Mouse (Mus musculus) retina, postnatal 1 day (tissue): Measurements from ENCODE around the gene Mrps18a.

Experiments
- DNase-seq: peaks from one replicate; pipeline ENCODE4 v3.0.0-alpha.2; 2012

Mrps18a gene

GRCm38 (mm10) chr17:46110402-46111289 lies at the start of gene Mrps18a:
Gene Mrps18a (plus strand): TSS chr17:46110986.
- DNase-seq = peak; percentile 93

- peak; percentile 86 for DNase-seq
Measured at GRCm38 (mm10) chr17:46063283-46063973, 47.4 kb upstream of the Mrps18a start.

GRCm38 (mm10) chr17:46063974-46064312 lies 46.8 kb upstream of the Mrps18a start:
- no peak for DNase-seq

- DNase-seq = no peak
Measured at GRCm38 (mm10) chr17:46070046-46070445, 40.7 kb upstream of the Mrps18a start.

- DNase-seq = no peak
Measured at GRCm38 (mm10) chr17:46071531-46071930, 39.3 kb upstream of the Mrps18a start.

GRCm38 (mm10) chr17:46073730-46074301 lies 37.0 kb upstream of the Mrps18a start:
- DNase-seq = peak; percentile 14

GRCm38 (mm10) chr17:46074398-46075115 lies 36.2 kb upstream of the Mrps18a start:
- DNase-seq = no peak

- peak; percentile 20 for DNase-seq
Measured at GRCm38 (mm10) chr17:46075116-46075485, 35.7 kb upstream of the Mrps18a start.

- peak; percentile 24 for DNase-seq
Measured at GRCm38 (mm10) chr17:46075551-46076259, 35.1 kb upstream of the Mrps18a start.

GRCm38 (mm10) chr17:46076260-46076551 lies 34.6 kb upstream of the Mrps18a start:
- no peak for DNase-seq

GRCm38 (mm10) chr17:46077921-46078534 lies 32.8 kb upstream of the Mrps18a start:
- no peak for DNase-seq

GRCm38 (mm10) chr17:46079037-46079436 lies 31.7 kb upstream of the Mrps18a start:
- no peak for DNase-seq

- DNase-seq = peak; percentile 47
Measured at GRCm38 (mm10) chr17:46080388-46080787, 30.4 kb upstream of the Mrps18a start.

GRCm38 (mm10) chr17:46081042-46081441 lies 29.7 kb upstream of the Mrps18a start:
- no peak for DNase-seq

- DNase-seq = no peak
Measured at GRCm38 (mm10) chr17:46081657-46082056, 29.1 kb upstream of the Mrps18a start.

GRCm38 (mm10) chr17:46083381-46083780 lies 27.4 kb upstream of the Mrps18a start:
- DNase-seq = no peak

- DNase-seq = peak; percentile 92
Measured at GRCm38 (mm10) chr17:46084091-46084501, 26.7 kb upstream of the Mrps18a start.

- DNase-seq = peak; percentile 26
Measured at GRCm38 (mm10) chr17:46086341-46086870, 24.4 kb upstream of the Mrps18a start.

GRCm38 (mm10) chr17:46091351-46091750 lies 19.4 kb upstream of the Mrps18a start:
- DNase-seq = no peak

- DNase-seq = no peak
Measured at GRCm38 (mm10) chr17:46091899-46092298, 18.9 kb upstream of the Mrps18a start.

- DNase-seq = no peak
Measured at GRCm38 (mm10) chr17:46098525-46098924, 12.3 kb upstream of the Mrps18a start.

GRCm38 (mm10) chr17:46101906-46102305 lies 8.9 kb upstream of the Mrps18a start:
- DNase-seq = peak; percentile 59
